Mouse (Mus musculus): Measurements from ENCODE around the gene Ptbp3.

GRCm38 (mm10) chr4:59527470-59527869 lies 21.7 kb downstream of the Ptbp3 start:
- TF ChIP-seq CTCF (IDR thresholded peaks at IDR 0.05; ENCODE audit: low read depth, low read length) (no peak), POLR2A (IDR thresholded peaks at IDR 0.05; ENCODE audit: borderline replicate concordance, low read depth, low read length) (no peak)
